Mouse (Mus musculus) right cerebral cortex, postnatal 4 days (tissue): Measurements from ENCODE around the gene Chrnb1.

ENCODE experiments used
- DNase-seq: peaks from one replicate; pipeline ENCODE4 v3.0.0-alpha.2; 2022

Chrnb1 gene

DNA sequence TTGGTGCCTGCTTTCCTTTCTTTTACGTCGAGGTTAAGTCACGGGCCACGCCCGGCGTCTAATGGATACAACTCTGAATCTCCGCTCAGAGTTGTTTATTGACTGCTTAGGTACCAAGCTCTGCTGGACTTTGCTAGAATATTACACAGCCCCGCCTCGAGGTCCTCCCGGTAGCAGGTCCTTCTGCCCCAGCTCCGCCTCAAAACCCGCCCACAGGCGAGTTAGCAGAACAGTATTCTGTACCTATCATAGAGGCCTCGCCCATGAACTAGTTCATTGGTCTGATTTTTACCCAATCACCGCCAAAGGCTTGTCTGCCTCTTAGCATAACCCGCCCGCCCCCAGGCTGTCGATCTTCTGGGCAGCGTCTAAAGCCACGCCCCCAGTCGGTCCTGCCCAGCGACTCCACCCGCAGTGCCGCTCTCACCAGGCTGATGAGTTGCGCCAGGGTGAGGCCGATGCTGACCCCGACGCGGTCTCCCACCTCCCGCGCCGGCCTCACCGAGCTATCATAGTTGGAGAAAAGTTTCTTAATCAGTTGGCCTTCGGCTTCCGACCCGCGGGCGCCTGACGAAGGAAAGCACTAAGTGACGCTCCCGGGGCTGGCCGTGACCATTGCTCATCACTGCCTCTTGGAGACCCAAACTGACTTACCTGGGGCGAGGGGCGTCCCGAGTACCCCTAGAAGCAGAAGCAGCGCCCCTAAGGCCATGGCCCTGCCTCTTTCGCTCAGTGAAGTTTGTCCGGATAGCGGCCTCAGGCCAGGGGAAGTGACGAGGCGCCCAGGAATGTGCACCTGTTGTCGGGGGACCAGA is at the start of gene Chrnb1:
Gene Chrnb1 (minus strand): TSS at position 776 of the 815 bp plus-strand sequence.
- DNase-seq = peak; percentile 79

GRCm38 (mm10) chr11:69838714-69839104 is 43.0 kb upstream of the Chrnb1 start:
- no peak for DNase-seq

DNA sequence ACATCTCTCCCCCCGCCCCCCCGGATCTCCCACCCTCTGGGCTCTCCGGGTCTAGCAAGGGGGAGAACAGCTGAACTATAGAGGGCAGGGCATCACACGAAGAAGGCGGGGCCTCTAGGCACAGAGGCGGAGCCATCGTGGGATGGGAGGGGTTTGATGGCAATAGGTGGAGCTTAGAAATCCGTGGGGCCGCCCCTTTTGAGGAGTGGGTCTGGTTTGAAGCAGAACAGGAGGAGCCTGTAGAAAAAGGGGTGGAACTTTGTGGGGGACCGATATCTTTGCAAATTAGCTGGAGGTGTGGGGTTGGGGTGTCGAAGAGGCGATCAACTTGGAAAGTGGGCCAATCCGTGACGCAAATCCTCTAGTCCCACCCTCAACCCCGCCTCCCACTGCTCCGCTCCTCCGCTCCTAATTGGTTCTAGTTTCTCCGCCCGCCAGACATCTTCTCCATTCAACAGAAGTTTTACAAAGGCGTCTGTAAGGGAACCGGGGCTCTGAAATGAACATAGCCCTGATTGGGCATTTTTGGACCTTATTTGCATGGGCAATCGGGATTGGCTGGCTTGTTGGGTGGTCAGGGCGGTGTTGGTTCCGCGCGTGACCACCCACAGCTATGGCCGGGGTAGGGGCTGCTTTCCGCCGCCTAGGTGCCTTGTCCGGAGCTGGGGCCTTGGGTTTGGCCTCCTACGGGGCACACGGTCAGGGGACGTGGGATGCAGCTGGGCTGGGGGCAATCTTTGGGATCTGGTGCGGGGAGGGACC is 42.4 kb upstream of the Chrnb1 start, which contains the start of gene Tmem256:
Gene Tmem256 (plus strand): TSS at position 563 of the 762 bp plus-strand sequence.
- DNase-seq = peak; percentile 90

DNA sequence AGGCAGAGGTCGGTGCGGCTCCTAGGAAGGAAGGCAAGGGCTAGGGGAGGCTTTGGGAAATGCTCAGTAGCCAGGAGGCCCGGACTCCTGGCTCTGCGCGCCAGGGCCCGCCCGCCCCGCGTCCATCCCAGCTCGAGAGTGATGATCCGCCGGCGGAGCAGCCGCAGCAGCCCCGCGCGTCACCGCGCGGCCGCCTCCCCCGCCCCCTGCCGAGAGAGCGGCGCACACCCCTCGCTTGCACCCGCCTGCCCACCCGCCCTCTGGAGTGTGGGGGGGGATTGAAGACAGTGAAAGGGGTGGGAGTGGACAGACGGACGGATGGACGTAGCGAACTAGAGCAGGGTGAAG is 41.8 kb upstream of the Chrnb1 start, which contains the start of gene Nlgn2:
Gene Nlgn2 (minus strand): TSS at position 181 of the 348 bp plus-strand sequence.
- DNase-seq = no peak

- peak; percentile 61 for DNase-seq
Measured at GRCm38 (mm10) chr11:69836703-69837576, 41.2 kb upstream of the Chrnb1 start.

- DNase-seq = no peak
Measured at GRCm38 (mm10) chr11:69835966-69836335, 40.2 kb upstream of the Chrnb1 start.

DNA sequence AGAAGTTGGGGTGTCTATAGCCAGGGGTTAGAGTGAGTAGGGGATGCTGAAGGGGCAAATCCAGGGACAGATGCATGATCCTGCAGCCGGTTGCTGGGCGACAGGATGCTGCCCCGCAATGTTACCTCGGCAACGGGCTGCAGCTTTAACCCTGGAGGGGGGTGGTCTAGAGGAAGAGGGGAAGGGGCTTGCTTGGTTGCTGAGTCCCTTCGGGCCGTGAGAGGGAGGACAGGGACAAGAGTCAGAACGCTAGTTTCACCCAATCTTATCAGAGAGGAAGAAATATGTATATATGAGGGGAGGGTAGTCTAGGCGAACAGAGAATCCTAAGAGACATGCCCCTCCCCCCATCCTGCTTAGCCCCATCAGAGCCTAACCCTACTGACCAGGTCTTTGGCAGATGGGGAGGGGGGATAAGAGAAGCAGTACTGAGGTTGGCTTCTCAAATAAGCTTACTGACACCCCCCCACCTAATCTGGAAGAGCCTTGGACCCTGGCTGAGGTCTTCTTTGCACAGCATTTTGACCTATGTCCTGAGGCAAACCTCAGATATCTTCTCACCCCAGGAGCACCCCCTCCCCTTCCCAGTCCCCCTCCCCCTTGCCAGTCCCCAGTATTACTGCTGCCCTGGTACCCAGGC is 39.7 kb upstream of the Chrnb1 start:
- no peak for DNase-seq

- no peak for DNase-seq
Measured at GRCm38 (mm10) chr11:69834001-69834549, 38.3 kb upstream of the Chrnb1 start.

GRCm38 (mm10) chr11:69833554-69833953 is 37.8 kb upstream of the Chrnb1 start:
- DNase-seq = no peak

GRCm38 (mm10) chr11:69828832-69829231 is 33.1 kb upstream of the Chrnb1 start:
- DNase-seq = no peak

- DNase-seq = no peak
Measured at GRCm38 (mm10) chr11:69823456-69823855, 27.7 kb upstream of the Chrnb1 start.

DNA sequence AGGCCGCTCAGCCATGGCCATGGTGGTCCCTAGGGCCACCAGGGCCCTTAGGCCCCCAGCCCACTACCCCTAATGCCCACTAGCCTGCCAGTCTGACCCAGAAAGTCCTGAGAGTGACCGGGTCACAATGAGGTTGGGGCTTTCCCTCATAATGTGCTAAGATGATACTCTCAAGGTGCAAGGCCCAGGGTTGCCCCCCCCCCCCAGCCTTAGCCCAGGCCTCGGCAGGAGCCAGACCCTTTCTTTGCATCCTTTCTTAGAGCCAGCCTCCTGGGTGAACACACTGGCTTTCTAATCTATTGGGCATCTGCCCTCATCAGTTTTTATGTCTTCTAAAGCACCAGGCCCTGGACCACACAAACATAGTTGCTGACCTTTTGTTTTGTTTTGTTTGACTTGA is 26.3 kb upstream of the Chrnb1 start, which contains the start of gene Spem1:
Gene Spem1 (minus strand): TSS at position 101 of the 400 bp plus-strand sequence.
- no peak for DNase-seq

DNA sequence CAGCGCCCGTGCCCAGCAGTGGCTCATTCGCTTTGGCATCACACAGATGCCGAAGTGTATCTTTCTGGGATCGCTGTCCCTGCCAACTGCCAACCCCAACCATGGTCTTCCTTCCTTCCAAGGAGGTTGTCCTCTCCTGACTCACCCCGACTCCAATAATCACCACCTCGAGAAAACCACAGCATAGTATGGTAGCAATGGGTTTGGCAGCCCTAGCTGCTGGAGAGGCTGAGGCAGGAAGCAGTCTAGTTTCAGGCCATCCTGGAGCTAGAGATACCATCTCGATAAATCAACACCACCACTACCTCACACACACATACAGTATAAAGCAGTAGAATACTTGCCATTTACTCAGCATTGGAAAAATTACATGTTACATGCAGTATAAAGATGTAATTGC is 23.1 kb upstream of the Chrnb1 start:
- no peak for DNase-seq

DNA sequence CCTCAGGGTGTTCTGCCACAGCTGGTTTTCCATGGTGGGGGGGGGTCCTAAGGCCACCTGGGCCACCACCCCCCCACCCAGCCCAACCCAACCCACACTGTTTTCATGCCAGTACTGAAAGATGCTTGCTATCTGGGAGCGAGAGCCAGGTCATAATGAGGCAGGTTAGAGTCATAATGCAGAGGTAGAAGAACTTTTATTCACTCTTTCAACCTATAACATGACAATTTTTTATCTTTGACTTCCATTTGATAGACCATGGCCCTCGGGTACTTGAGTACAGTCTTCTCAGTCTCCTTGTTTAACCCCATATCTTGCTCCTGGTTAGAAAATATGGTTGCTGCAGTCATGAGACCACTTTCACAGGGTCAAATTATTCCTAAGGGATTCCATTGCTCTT is 22.6 kb upstream of the Chrnb1 start, which contains the start of gene Spem2:
Gene Spem2 (minus strand): TSS at position 101 of the 400 bp plus-strand sequence.
- DNase-seq = no peak

DNA sequence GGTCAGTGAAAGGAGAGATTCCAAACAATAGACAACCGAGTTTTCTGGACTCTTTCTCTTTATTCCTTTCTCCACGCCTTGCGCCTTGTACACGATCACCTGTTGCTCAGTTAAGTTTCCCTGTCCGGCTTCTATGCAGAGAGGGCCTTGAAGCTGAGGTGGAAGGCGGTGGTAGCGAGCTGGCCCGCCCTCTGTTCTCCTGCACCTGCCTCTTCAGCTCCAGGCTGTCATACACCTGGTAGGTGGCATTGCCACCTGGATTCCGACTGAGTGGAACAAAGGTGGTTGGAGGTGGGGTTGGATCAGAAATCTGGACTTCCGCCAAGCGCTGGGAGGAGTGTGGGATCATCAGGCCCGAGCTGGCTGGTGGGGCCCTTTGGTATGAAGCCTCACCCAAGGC is 20.8 kb upstream of the Chrnb1 start:
- no peak for DNase-seq

GRCm38 (mm10) chr11:69815155-69815554 is 19.4 kb upstream of the Chrnb1 start, which contains the start of gene Gm39566:
Gene Gm39566 (minus strand): TSS chr11:69815298.
- DNase-seq = no peak

GRCm38 (mm10) chr11:69810280-69810679 is 14.5 kb upstream of the Chrnb1 start:
- no peak for DNase-seq

DNA sequence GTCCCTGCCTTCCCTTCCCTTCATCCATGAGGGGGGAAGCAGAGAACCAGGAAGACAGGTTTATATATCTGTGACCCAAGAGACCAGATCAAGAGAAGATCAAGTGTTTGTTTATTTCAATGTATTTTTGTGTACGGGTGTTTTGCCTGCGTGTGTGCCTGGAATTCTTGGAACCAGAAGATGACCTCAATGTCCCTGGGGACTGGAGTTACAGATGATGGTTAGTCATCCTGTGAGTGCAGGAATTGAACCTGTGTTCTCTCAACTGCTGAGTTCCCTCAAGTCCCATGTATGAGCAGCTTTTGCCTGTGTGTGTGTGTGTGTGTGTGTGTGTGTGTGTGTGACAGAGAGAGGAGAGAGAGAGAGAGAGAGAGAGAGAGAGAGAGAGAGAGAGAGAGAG is 11.9 kb upstream of the Chrnb1 start:
- DNase-seq = no peak

DNA sequence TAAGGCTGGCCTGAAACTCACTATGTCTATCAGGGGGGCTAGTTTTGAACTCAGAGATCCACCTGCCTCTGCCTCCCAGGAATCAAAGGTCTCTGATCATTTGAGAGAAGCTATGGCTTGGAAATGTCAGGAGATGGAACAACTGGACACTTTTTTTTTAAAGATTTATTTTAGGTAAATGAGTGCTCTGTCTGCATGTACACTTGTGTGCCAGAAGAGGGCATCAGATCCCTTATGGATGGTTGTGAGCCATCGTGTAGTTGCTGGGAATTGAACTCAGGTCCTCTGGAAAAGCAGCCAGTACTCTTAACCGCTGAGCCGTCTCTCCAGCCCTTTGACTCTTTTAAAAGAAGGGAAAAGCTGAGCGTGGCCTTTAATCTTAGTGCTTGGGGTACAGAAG is 10.6 kb upstream of the Chrnb1 start:
- no peak for DNase-seq

- DNase-seq = no peak
Measured at GRCm38 (mm10) chr11:69804972-69805909, 9.5 kb upstream of the Chrnb1 start, which contains the start of gene Tmem102. Gene Tmem102 (minus strand): TSS chr11:69805624.

GRCm38 (mm10) chr11:69804652-69804940 is 8.9 kb upstream of the Chrnb1 start:
- DNase-seq = no peak
